Mouse (Mus musculus) liver, embryonic 15.5 days (tissue): ENCODE results near the gene Cbx7. TPM values are rescaled to one million over a fixed set of nuclear protein-coding genes. Genes with fewer than 3 reads are reported as not detected.
A peak's percentile ranks its signal among the peaks of the same experiment; 100 is the strongest.
"Not testable (repeated sequence)": the region's sequence is repeated elsewhere in the genome, so short reads cannot be mapped to it uniquely, and the experiment has no call there.

Experiments
- ATAC-seq: fragments of 200-750 bp; cut with Nextera tagmentation; 2 replicates; pipeline ENCODE4 v1.8.0; 2017; ENCODE audit warnings: moderate number of reproducible peaks, mild to moderate bottlenecking, moderate library complexity; ENCODE audit not compliant: insufficient read depth
- H3K27ac ChIP-seq: fragments of 300-500 bp; sonication (generic); replicated peaks from 2 replicates; pipeline ENCODE4 v1.5.1; 2015; ENCODE audit warnings: mild to moderate bottlenecking, inconsistent platforms
- H3K27me3 ChIP-seq: fragments of 300-500 bp; sonication (generic); 2 replicates; pipeline ENCODE4 v1.6.1; 2015; ENCODE audit warnings: mild to moderate bottlenecking, inconsistent platforms
- H3K36me3 ChIP-seq: fragments of 300-500 bp; sonication (generic); replicated peaks from 2 replicates; pipeline ENCODE4 v1.6.1; 2015; ENCODE audit warnings: moderate library complexity, mild to moderate bottlenecking, inconsistent platforms
- H3K4me1 ChIP-seq: fragments of 300-500 bp; sonication (generic); replicated peaks from 2 replicates; pipeline ENCODE4 v1.6.1; 2015; ENCODE audit warnings: inconsistent platforms
- H3K4me2 ChIP-seq: fragments of 300-500 bp; sonication (generic); 2 replicates; pipeline ENCODE4 v1.6.1; 2015; ENCODE audit warnings: moderate library complexity, mild to moderate bottlenecking, inconsistent platforms
- H3K4me3 ChIP-seq: fragments of 300-500 bp; sonication (generic); replicated peaks from 2 replicates; pipeline ENCODE4 v1.5.1; 2015; ENCODE audit warnings: mild to moderate bottlenecking, inconsistent platforms
- H3K9ac ChIP-seq: fragments of 300-500 bp; sonication (generic); 2 replicates; pipeline ENCODE4 v1.6.1; 2015; ENCODE audit warnings: moderate library complexity, mild to moderate bottlenecking, inconsistent platforms
- H3K9me3 ChIP-seq: fragments of 300-500 bp; sonication (generic); replicated peaks from 2 replicates; pipeline ENCODE4 v1.6.1; 2016; ENCODE audit warnings: inconsistent platforms
- WGBS: fragments of 180-500 bp; shearing (Covaris S2); methylation state at CpG from one replicate; pipeline ENCODE4 v1.1.7; 2015; ENCODE audit warnings: mixed read lengths; ENCODE audit not compliant: insufficient replicate concordance; 5-methylcytosine and 5-hydroxymethylcytosine counted together
- polyA plus RNA-seq: library from polyadenylated mRNA; unstranded; fragments of >200 nt; fragmentation: Nextera tagmentation; extraction: Ambion mirVana; gene quantifications from 2 replicates; pipeline ENCODE4 v1.2.1, GENCODE M21; 2015

The Cbx7 gene
- polyA plus RNA-seq, 1 experiment from 2014 or later: 0.97 TPM

- Histone ChIP-seq H3K9ac (no peak overlapping the region), H3K27ac (no peak overlapping the region), H3K9me3 (no peaks in the 10 kb centered on the region), H3K4me2 (no peak overlapping the region), H3K36me3 (no peaks in the 10 kb centered on the region), H3K4me3 (no peak overlapping the region), H3K27me3 (peaks cover 31% of the 10 kb centered on the region), H3K4me1 (peaks cover 6% of the 10 kb centered on the region)
- ATAC-seq: peak; percentile 54; the same call in 1 of the 2 replicates
- WGBS: 3% methylated on average over 4 of the region's 4 CpGs
Observed at GRCm38 (mm10) chr15:79946022-79946421, 24.9 kb downstream of the Cbx7 start.

DNA sequence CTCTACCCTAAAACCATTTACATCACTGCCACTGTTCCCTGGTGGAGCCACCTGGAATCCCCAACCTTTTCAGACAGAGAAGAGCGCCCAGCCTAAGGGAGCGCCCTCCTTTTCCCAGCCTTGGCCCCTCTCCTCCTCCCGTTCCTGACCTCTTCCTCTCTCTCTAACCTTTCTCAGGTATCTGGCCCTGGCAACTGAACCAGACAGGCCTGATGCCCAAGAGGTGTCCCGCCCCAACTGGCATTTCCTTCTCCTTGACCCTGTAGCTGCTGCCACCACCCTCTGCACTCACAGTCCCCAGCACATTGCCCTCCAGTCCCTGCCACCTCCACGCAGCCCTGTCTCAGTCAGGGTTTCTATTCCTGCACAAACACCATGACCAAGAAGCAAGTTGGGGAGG lies 26.0 kb downstream of the Cbx7 start:
- Histone ChIP-seq H3K4me1 (no peaks in the 10 kb centered on the region), H3K27me3 (peaks cover 26% of the 10 kb centered on the region), H3K4me3 (no peak overlapping the region), H3K9me3 (no peaks in the 10 kb centered on the region), H3K27ac (no peak overlapping the region), H3K9ac (no peak overlapping the region), H3K4me2 (no peak overlapping the region), H3K36me3 (no peaks in the 10 kb centered on the region)
- no peak for ATAC-seq
- 64% methylated on average over 5 of the region's 5 CpGs for WGBS

- Histone ChIP-seq H3K27me3 (peaks cover 23% of the 10 kb centered on the region; the same call in 1 of the 2 replicates), H3K4me3 (no peak overlapping the region), H3K36me3 (no peaks in the 10 kb centered on the region), H3K27ac (no peak overlapping the region), H3K4me1 (no peaks in the 10 kb centered on the region), H3K9ac (no peak overlapping the region), H3K9me3 (no peaks in the 10 kb centered on the region), H3K4me2 (no peak overlapping the region)
- no peak for ATAC-seq
- WGBS: 76% methylated on average over 3 of the region's 3 CpGs
Observed at GRCm38 (mm10) chr15:79943584-79943983, 27.3 kb downstream of the Cbx7 start.

GRCm38 (mm10) chr15:79942541-79942940 lies 28.4 kb downstream of the Cbx7 start:
- Histone ChIP-seq H3K27me3 (peaks cover 29% of the 10 kb centered on the region), H3K4me2 (no peak overlapping the region), H3K4me3 (no peak overlapping the region), H3K9ac (no peak overlapping the region), H3K36me3 (no peaks in the 10 kb centered on the region), H3K4me1 (no peaks in the 10 kb centered on the region), H3K27ac (no peak overlapping the region), H3K9me3 (no peaks in the 10 kb centered on the region)
- ATAC-seq: no peak
- 82% methylated on average over 6 of the region's 6 CpGs for WGBS

GRCm38 (mm10) chr15:79940932-79941331 lies 30.0 kb downstream of the Cbx7 start:
- H3K36me3 ChIP-seq: no peaks in the 10 kb centered on the region
- H3K4me3 ChIP-seq: no peak overlapping the region
- no peaks in the 10 kb centered on the region for H3K9me3 ChIP-seq
- H3K27ac ChIP-seq: no peak overlapping the region
- no peak overlapping the region for H3K4me2 ChIP-seq
- no peak for ATAC-seq
- H3K9ac ChIP-seq: no peak overlapping the region
- peaks cover 41% of the 10 kb centered on the region for H3K27me3 ChIP-seq
- H3K4me1 ChIP-seq: no peaks in the 10 kb centered on the region
- WGBS: 17% methylated on average over 8 of the region's 8 CpGs

DNA sequence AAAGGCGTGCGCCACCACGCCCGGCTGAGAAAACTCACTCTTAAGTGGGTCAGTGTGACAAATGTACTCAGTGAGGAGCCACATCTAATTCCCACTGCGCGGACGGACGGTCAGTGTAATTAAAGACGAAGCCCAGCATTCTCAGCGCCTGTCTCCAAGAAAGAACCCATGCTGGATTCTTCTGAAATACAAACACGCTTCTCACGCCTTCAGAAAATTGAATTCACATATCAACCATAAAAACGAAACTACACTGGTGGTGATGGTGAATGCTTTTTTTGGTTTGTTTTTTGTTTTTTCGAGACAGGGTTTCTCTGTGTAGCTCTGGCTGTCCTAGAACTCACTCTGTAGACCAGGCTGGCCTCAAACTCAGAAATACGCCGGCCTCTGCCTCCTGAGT lies 31.0 kb downstream of the Cbx7 start:
- WGBS: 76% methylated on average over 16 of the region's 16 CpGs
- Histone ChIP-seq H3K4me1 (no peaks in the 10 kb centered on the region), H3K4me2 (no peak overlapping the region), H3K9me3 (no peaks in the 10 kb centered on the region), H3K27me3 (peaks cover 48% of the 10 kb centered on the region), H3K36me3 (no peaks in the 10 kb centered on the region), H3K9ac (no peak overlapping the region), H3K4me3 (no peak overlapping the region), H3K27ac (no peak overlapping the region)
- ATAC-seq: no peak

DNA sequence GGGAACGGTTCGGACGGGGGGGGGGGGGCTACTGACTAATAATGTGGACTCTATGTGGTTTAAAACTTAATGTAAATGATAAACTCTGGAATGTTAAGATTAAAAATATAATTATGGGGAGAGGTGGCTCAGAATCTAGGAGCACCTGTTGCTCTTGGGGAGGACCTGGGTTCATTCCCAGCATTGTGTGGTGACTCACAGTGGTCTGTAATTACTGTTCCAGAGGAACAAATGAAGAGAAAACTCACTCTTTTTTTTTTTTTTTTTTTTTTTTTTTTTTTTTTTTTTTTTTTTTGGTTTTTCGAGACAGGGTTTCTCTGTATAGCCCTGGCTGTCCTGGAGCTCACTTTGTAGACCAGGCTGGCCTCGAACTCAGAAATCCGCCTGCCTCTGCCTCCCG lies 31.4 kb downstream of the Cbx7 start:
- WGBS: 72% methylated on average over 6 of the region's 7 CpGs
- not testable (repeated sequence) for H3K4me2 ChIP-seq, H3K4me3 ChIP-seq, H3K9ac ChIP-seq, H3K9me3 ChIP-seq, H3K4me1 ChIP-seq, H3K36me3 ChIP-seq, H3K27ac ChIP-seq, ATAC-seq
- peaks cover 48% of the 10 kb centered on the region for H3K27me3 ChIP-seq

DNA sequence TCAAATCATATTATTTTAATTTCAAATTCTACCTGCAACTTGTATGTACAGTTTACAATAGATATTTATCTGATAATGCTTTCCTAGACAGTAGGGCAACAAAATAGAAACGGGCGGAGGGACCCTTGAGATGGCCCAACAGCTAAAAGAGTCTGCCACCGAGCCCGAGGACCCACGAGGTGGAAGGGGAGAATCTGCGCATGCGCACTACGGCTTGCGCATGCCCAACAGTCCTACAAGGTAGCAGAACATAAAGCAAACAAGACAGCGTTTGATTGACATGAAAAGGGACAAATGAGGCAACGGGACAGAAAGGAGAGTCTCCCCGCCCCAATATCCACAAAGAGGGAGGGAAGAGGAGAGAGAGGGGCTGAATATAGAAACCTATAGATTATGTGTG lies 31.9 kb downstream of the Cbx7 start:
- H3K9me3 ChIP-seq: no peaks in the 10 kb centered on the region
- H3K9ac ChIP-seq: no peak overlapping the region
- no peak overlapping the region for H3K4me2 ChIP-seq
- peaks cover 49% of the 10 kb centered on the region for H3K27me3 ChIP-seq
- H3K27ac ChIP-seq: no peak overlapping the region
- H3K36me3 ChIP-seq: no peaks in the 10 kb centered on the region
- ATAC-seq: no peak
- no peaks in the 10 kb centered on the region for H3K4me1 ChIP-seq
- 75% methylated on average over 12 of the region's 12 CpGs for WGBS
- H3K4me3 ChIP-seq: no peak overlapping the region

- Histone ChIP-seq H3K4me2 (no peak overlapping the region), H3K36me3 (no peaks in the 10 kb centered on the region), H3K27ac (no peak overlapping the region), H3K27me3 (peaks cover 75% of the 10 kb centered on the region), H3K9me3 (no peaks in the 10 kb centered on the region), H3K9ac (no peak overlapping the region), H3K4me1 (peaks cover 23% of the 10 kb centered on the region), H3K4me3 (no peak overlapping the region)
- no peak for ATAC-seq
- WGBS: 56% methylated on average over 7 of the region's 7 CpGs
Observed at GRCm38 (mm10) chr15:79936374-79936751, 34.6 kb downstream of the Cbx7 start.

GRCm38 (mm10) chr15:79935654-79936373 lies 35.1 kb downstream of the Cbx7 start:
- H3K4me3 ChIP-seq: no peak overlapping the region
- no peaks in the 10 kb centered on the region for H3K36me3 ChIP-seq
- no peak for ATAC-seq
- peaks cover 23% of the 10 kb centered on the region for H3K4me1 ChIP-seq
- no peaks in the 10 kb centered on the region for H3K9me3 ChIP-seq
- H3K9ac ChIP-seq: no peak overlapping the region
- no peak overlapping the region for H3K27ac ChIP-seq
- H3K27me3 ChIP-seq: peaks cover 78% of the 10 kb centered on the region
- WGBS: 44% methylated on average over 9 of the region's 9 CpGs
- H3K4me2 ChIP-seq: no peak overlapping the region

GRCm38 (mm10) chr15:79934776-79935175 lies 36.1 kb downstream of the Cbx7 start:
- Histone ChIP-seq H3K4me2 (no peak overlapping the region), H3K27me3 (peaks cover 77% of the 10 kb centered on the region), H3K9ac (no peak overlapping the region), H3K36me3 (no peaks in the 10 kb centered on the region), H3K27ac (no peak overlapping the region), H3K4me1 (peaks cover 24% of the 10 kb centered on the region), H3K9me3 (no peaks in the 10 kb centered on the region), H3K4me3 (no peak overlapping the region)
- WGBS: 2% methylated on average over 10 of the region's 10 CpGs
- no peak for ATAC-seq
